Mouse (Mus musculus) testis, adult 2 months (tissue): ENCODE measurements around the gene Olfr458.

Experiments
- CTCF ChIP-seq: fragments of 200-500 bp; IDR thresholded peaks from 2 replicates; pipeline ENCODE4 v1.5.1; 2012; ENCODE audit warnings: low read depth, mild to moderate bottlenecking, inconsistent platforms, low read length, moderate library complexity; ENCODE audit not compliant: control insufficient read depth, insufficient read depth, insufficient replicate concordance
- POLR2A ChIP-seq: fragments of 200-500 bp; IDR thresholded peaks from 2 replicates; pipeline ENCODE4 v1.6.1; 2012; ENCODE audit warnings: low read depth, mild to moderate bottlenecking, inconsistent platforms, low read length, moderate library complexity; ENCODE audit not compliant: control insufficient read depth

DNA sequence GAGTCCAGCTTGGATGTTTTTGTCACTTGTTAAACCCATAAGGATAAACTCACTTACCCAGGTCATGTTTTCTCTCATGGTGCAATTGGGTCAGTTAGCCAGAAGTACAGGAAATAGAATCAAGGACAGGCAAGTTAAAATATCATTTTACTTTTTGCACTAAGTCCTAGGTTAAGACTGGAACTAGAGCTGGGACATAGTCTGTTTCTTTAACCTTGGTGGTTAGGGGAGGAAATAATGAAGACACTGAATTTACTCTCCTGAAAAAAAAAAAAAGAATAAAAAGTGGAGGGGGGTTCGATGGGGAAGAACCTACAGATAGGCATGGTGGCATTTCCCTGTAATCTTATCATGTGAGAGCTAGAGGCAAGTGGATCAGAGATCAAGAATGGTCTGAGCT is 22.1 kb upstream of the Olfr458 start, which contains the start of gene Olfr456:
- no peak for TF ChIP-seq POLR2A
- no peak for TF ChIP-seq CTCF
